Mouse (Mus musculus): ENCODE data around the gene Gm17268. TPM values are rescaled to one million over a fixed set of nuclear protein-coding genes. Genes with fewer than 3 reads are reported as not detected.

Gene Gm17268
- polyA plus RNA-seq, 1 experiment: not detected

DNA sequence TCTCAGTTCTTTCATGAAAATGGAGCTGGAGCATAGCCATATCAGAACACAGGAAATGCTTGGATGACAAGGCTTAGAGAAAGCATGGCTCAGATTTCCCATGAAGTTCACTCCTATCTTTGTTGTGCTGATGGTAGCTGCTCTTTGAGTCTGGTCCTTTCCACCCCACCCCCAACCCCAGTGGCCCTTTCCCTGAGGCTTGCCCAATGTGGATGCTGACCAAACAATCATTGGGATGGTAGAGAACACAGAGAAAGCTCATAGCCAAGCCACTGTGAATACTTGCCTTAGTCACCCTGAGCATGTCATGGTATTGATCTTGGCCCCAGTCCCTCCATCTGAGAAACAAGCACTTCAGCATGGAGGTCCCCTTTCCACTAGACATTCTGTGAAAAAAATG is 6.2 kb downstream of the Gm17268 start:
- no peak for DNase-seq (ENCODE audit: low spot score)

DNA sequence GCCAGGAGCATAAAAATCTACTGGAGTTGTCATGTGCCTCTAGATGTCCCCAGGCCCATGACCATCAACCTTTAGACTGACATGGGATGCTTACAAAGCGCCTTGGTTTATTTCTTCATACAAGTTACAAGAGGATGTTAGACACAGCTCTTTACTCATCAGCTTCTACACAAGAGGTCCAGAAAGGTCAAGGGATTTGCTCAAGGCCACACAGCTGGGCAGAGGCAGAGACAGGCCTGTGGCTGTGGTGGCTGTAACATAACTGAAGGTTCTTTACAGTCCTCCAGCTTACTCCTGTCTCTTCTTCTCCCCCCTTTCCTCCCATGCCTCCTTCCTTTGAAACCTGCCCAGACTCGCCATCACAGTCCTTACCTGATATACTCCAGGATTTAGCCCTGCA is 8.2 kb downstream of the Gm17268 start:
- DNase-seq (ENCODE audit: low spot score): no peak

DNA sequence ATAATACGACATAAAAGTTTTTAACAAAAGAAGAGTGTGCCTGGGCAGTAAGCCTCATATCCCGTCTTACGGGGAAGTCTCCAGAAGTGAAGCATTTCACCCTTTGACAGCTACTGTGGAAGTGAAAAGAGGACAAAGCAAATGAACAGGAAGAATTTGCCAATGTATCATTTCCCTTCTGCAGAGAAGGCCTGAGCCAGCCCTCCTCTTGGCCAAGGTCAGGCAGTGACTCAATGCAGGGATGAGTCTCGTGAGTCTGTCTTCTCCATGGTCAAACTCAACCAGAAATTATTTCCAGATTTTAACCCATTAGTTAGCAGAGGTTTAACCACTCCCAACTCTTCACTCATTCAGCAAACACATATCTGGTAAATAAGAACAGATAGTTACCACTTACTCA is 14.6 kb downstream of the Gm17268 start:
- no peak for DNase-seq (ENCODE audit: low spot score)

DNA sequence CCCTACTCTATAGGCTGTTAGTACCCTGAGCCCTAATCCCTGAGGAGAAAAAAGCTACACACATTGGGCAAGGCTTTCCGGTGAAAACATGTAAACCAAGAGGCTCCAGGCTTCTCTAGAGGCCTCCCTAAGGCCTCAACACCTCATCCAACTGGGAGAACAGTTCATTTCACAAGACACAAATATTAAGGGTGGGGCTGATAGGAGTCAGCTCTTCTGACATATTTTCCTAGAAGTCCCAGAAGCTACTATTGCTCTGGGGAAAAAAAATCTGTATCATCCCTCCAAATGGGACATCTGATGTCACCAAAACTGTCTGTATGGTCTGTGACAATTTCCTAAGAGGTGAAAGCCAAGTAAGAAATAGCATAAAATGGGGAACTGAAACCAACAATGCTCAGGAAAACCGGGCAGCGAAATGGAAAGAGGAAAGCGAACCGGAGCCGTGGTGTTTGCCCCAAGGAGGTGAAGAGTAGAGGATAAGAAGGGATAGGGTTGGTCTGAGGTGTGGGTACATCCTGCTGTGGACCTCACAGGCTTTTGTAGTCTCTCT is 15.8 kb downstream of the Gm17268 start:
- no peak for DNase-seq (ENCODE audit: low spot score)

DNA sequence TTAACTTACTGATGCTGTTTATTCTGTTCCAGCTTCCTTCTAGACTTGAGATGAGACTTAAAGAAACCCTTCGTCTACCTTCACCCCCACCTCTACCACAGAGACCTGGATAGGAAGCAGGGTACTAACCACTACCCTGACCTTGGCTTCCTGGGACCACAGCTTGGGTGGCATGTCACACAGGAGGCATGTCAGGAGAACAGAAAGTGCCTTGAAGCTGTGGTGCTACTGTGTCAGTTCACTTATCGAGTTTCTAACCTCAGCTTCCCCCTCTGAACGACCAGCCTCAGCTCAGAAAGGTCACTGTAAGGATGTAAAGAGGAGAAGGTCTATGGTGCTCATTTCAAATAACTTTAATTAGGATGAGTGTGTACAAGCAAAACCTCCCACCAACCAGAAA is 17.0 kb downstream of the Gm17268 start:
- no peak for DNase-seq (ENCODE audit: low spot score)

DNA sequence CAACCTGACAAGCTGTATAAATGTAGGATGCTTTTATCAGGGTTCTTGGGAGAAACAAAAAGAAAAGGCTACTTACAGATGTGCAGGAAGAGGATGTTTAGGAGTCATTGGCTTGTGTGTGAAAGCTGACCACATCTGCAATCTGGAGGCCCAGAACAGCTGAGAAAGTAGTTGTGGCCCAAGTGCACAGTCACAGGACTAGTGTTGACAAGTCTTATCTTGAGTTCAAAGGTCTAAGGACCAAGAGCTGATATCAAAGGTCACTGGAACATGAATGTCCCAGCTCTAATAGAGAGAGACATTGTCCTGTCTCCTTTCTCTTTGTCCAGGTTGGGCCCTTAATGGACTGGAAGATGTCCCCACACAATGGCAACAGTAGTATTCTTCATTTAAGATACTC is 18.6 kb downstream of the Gm17268 start:
- DNase-seq (ENCODE audit: low spot score): no peak

DNA sequence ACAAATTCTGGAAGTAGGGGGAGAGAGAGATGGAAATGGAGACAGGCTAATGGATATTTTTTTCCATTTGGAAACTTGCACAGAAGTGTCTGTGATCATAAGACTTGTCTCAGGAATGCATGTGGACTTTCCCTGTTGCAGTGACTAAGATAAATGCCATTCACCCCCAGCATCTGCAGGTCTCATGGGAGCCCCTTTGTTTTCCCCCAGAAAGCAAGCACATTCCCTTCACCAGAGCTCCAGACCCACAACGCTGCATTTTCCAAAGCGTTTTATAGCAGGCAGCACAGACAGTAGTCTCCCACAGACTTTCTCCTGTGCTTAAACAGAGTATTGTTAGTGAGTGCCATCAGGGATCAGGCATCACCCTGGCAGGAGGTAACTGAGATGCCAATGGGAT is 19.0 kb downstream of the Gm17268 start:
- no peak for DNase-seq (ENCODE audit: low spot score)

DNA sequence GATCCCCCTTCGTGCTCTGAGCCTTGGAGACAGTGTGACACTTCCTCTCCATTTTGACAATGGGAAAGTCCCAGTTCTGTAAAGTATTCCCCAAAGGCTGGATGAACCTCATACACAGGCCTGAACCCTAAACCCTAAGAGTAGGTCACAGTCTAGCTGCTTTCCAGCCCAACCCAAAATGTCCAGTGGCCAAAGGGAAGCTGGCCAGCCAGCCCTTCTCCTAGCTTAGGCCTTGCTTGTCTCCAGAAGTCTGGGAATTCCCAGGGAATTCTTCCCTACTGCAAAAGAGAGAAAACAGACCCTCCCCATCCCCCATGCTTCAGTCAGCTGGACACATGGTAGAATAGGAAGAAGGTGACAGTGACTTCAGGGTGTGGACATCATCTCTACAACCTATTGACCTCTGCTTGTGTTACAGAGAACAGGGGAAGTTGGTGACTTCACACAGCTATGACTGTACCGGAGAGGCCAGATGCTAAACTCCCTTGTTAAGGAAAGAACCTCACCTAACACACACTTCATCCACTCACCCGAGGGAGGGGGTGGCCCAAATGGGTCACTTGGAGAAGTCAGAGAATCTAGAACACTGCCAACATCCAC is 22.1 kb downstream of the Gm17268 start:
- DNase-seq (ENCODE audit: low spot score): no peak

DNA sequence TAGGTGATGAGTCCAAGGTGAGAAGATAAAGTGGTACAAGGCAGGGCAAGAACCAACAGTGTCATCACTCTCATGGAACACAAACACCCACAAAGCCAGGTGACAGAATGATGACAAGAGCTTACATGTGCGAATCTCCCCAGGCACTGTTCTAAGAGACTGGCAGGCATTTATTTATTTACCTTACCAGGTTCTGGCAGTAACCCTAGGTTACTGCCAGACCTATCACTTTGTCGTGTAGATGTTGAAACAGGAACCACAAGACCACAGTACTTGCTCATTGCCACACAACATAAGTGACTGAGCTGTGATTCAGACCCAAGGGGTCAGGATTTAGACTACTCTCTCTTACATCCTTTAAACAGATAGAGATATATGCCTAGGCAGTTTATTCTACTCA is 23.3 kb downstream of the Gm17268 start:
- DNase-seq (ENCODE audit: low spot score): no peak

DNA sequence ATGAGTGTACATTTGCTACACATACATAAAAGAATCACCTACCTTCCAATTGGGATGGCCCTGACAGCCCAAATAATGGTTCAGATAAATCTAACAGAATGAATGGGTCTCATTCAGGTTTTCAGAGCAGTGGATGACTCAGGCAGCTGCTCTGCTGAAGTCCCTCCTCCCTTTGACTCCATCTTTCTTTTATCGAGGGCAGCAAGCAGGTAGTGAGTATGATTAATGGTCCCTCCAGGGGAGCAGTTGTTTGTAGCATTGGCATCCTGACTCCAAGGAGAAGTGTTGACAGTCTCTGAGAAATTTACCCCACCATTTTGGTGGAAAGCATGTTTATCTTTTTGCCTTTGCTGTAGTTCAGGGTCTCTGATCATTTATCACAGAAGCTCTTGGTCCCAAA is 24.6 kb downstream of the Gm17268 start:
- no peak for DNase-seq (ENCODE audit: low spot score)

DNA sequence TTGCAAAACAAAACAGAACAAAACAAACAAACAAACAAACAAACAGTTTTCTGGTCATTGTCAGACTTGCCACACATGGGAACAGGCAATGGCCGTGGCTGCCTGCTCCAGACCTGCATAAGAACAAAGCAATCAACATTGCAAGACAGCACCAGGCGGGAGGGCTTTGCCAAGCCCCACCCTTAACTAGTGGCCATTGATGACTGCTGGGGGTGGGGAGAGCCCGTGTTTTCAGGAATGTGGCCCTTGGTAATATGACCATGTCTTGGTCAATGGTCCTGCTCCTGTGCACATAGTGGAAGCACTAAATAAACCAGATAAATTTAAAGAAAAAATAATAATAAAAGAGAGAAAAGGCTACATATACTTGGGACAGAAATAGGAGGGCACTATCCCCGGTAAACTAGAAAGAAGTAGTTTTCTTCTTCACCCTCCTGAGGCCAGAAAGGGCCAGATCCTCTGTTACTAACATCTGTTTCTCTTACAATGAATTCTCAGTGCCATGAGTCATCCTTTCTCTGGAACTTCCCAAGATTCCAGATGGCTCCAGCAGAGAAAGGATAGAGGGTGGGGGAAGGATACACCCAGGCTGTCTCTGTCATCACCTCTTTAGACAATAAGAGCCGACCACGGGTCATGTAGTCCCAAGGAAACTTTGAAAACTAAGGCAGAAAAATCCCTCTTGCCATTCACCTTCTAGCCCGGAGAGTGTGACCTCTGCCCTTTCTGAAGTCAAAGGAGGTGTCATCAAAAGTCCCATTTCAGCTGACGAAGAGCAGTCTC is 26.8 kb downstream of the Gm17268 start:
- DNase-seq (ENCODE audit: low spot score): no peak

DNA sequence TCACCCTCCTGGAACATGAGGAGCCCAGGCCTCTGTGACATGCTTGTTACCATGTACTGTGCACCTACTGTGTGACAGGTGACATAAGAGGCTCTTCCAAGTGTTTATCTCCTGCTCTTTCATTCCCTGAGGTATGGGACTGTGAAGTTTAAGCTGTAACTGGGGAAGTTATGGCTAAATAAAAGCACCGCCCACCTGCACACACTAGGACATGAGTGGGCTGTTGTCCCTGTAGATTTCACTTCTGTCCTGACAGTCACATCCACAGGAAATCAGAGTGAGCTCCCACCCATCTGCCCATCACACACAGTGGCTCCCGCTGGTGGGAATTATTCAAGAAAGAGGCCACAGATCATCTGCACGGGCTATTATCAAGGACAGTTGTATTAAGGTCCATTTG is 28.2 kb downstream of the Gm17268 start:
- DNase-seq (ENCODE audit: low spot score): no peak

DNA sequence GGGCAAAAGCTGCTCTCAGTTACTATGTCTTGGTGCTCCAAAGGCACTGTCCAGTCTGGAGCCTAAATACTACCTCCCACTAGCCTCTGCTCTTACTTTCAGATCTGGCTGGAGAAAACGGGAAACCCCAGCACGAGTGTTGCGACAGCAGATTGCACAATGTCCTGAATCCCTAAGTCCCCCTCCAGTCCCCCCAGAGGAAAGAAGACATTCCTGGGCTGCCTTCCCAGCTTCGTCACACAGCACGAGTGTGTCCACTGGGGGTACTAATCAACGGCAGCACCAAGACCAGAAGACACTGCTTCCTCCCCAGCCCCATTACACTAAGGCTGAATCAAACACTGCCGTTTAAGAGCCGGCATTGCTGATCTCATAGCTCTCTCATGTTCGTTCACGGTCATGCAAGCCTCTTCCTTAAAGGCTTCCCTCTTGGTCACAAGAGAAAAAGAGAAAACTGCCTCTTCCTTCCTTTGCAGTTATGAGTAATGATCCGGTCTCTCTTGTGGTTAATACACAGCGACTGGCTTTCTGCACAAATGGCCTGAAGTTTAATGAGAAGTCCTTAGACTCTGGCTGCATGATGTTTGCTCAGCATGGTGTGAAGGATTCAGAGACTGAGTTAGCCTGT is 31.5 kb downstream of the Gm17268 start:
- peak; percentile 25 for DNase-seq (ENCODE audit: low spot score)

DNA sequence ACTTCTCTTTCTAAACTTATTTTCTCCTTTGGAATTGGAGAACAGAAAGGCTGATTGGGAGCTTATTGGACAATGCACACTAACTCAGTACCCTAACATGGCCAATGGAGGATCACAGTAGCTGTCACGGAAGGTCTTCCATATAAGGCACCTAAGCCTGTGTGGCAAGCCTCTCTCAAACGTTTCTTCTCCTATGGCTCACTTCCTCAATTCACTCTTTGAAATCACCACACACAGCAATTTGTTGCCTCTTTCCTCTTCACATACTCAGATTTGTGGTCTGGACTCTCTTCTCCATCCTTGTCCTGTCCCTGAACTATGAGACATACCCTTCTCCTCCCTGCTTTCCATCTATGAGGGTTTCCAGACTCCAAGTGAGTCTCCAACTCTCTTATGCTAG is 33.6 kb downstream of the Gm17268 start:
- no peak for DNase-seq (ENCODE audit: low spot score)

DNA sequence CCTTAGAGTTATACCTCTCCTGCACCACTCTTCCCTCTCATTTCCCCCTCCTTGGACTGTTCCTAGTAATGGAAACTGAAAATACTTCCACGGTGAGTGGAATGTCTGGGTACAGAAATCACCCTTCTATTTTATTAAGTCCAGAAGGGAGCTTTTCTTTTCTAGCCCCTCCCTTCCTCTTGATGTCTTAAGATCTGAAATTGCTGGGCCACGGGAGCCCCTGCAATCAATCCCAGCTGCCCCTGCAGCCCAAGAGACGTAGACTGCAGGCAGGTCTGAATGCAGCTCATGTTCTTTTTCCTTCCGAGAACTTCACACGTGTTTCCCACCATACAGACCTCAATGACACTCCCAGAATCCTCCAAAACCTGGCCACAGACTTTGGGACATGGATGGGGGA is 37.8 kb downstream of the Gm17268 start:
- DNase-seq (ENCODE audit: low spot score): no peak

DNA sequence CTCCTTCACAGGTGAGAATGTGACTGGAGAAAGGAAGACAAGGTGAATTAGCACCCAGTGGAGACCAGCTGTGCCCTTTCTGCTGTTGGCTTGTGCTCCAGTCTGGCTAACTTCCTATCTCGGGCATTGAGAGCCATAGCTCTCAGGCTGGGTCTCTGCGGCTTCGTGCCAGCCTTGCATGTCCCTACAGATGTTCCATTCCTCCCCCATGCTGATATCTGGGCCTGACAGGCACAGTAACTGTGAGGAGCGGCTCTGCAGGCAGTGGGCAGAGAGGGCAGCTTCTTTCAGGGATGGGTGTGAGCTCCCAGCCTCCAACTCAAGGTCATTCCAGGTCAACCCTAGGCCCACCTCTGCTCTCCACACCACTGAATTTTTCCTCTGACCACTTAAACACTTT is 38.9 kb downstream of the Gm17268 start:
- DNase-seq (ENCODE audit: low spot score): no peak

DNA sequence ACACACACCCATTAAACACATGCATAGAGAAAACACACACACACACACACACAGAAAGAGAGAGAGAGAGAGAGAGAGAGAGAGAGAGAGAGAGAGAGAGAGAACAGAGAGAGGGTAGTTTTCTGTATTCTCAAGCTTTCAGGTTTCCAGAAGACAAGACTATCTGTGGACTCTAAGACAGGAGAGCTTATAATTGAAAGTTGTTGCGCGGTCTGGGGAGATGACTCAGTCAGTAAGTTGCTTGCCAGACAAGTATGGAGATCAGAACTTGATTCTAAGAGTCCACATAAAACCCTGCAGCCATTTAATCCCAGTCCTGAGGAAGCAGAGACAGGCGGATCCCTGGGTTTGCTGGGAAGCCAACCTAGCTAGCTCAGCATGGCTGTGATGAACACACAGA is 39.7 kb downstream of the Gm17268 start:
- DNase-seq (ENCODE audit: low spot score): no peak

DNA sequence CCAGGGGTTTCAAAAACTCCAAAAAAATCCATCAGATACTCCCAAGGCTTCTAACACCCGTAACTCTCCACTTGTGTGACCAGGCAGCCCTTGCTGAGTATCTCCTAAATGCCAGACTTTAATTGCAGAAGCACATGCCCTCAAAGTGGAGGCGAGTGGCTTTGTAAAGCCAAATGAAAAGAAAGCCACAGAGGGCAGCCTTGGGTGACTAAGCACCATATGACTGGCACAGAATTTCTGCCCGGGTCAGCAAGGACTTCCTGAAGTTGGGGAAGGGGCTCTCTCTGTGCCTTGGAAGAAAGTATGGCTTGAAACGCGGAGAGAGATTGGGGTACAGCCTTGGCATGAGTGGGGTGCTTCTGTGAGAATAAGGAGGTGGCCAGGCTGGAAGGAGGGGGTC is 41.3 kb downstream of the Gm17268 start:
- no peak for DNase-seq (ENCODE audit: low spot score)

DNA sequence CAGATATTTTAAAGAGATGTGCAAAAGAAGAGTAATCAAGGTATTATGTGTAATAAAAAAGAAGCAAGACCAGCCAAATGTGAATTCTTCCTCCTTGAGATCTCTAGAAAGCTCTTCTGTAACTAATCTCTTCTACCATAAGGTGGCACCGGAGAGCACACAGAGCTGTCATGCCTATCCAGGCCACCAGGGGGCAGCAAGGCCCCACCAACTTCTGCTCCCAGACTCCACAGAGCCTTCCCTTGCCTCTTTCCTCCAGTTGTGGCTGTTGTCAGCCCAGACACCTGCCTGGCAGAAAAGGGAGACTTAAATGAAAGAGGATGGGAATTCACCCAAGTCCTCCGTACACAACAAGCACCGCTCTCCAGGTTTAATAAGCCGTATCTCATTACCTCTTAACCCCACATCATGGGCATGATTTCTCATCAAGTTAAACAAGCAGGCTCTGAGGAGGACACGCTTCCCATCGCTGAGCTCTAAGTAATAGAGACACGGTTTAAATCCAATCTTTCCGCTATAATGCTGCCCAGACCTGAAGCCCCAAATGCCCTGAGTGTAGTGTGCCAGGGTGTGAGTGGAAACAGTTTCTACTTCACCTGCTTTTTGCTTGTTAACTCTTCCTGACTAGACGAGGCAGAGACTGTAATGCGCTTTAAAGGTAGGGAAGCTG is 42.1 kb downstream of the Gm17268 start:
- DNase-seq (ENCODE audit: low spot score): peak; percentile 69

DNA sequence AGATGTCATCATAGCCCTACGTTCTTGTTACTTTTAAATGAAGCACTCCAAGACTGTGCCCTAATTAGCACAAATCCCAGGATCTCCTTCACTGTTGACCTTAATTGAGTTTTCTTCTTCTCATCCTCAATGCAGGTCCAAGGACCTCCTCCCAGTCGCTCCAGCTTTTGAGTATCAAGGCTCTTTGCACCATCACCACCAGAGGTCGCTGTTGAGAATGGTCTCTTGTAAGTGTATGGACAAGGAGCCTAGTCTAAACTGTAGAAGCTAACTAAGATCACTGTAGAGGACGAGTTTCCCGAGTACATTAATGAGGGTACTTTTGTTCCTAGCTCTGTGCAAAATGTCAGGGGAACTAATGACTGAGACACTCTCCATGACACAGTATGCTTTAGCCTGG is 55.2 kb downstream of the Gm17268 start:
- no peak for DNase-seq (ENCODE audit: low spot score)

DNA sequence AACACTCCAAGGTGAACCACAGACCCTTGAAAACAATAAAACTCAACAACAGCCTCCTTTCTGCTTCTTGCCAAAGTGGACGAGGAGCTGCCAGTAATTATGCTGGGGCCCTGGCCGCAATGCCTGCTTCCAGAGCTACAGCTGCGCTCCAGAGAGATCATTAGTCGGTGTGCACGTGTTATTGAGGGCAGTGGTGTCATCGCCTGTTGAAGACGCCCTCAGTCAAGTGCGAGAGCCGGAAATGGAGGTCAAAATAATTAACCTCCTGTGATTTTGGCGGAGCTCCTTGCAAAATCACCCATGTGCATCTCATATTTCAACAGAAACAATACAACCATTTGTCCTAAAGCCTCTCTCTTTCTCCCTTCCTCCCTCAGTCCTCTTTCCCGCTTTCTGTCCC is 56.2 kb downstream of the Gm17268 start:
- DNase-seq (ENCODE audit: low spot score): no peak

Measured in urinary bladder, adult 2 months (tissue).